In the genomic region with DNA sequence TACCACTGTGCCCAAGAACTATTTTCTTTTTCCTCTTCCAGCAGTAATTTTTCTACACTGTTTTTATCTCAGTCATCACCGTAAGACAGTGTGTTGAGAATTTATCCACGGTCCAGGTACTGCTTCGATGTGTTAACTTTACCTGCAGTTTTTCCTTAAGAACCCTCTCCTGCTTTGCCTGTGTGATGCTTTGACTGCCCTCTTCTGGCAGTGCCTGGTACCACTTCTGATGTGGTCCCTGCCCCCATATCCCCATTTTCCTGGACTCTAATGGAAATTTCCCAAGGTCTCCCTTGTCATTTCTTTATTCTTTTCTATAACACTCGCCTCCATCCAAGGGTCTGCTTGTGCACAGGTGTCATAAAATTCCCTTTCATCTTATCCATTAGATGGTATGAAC, we compare ENCODE assay signal across 7 mouse cellular contexts. TPM values are rescaled to one million over a fixed set of nuclear protein-coding genes. Genes with fewer than 3 reads are reported as not detected.
DNase-seq lines count a peak whose midpoint lies in the region; ATAC-seq and TF ChIP-seq lines count a peak whose summit lies in the region.

No protein-coding gene starts in this region.

- no peak for ATAC-seq in G1E (ENCODE audit: extremely low read depth, insufficient number of reproducible peaks, low FRiP score, poor library complexity, severe bottlenecking)

- peak; percentile 63 for TF ChIP-seq CTCF in G1E (IDR thresholded peaks at IDR 0.05; ENCODE audit: low read depth, low read length)
- peak; percentile 65 for TF ChIP-seq CTCF in bone marrow macrophage, adult 2 months (IDR thresholded peaks at IDR 0.05; ENCODE audit: low read depth, low read length)
- TF ChIP-seq CTCF in left cerebral cortex, adult 2 months (IDR thresholded peaks at IDR 0.05): peak; percentile 75

- no peak overlapping the region for H3K4me3 ChIP-seq in G1E (ENCODE audit: low read depth, low read length)
- no peak overlapping the region for H3K4me3 ChIP-seq in bone marrow macrophage, adult 2 months (ENCODE audit: insufficient read depth, low read length)
- H3K4me3 ChIP-seq in left cerebral cortex, adult 2 months: no peak overlapping the region

- H3K9me3 ChIP-seq in G1E (replicated peaks): no peaks in the 10 kb centered on the region

- no peaks in the 10 kb centered on the region for H3K36me3 ChIP-seq in G1E (replicated peaks)

- peak; percentile 71 for DNase-seq in layer of hippocampus, adult 11-12 months (ENCODE audit: low spot score)
- DNase-seq in layer of hippocampus, adult 9-11 months: no peak
- no peak for DNase-seq in G1E (ENCODE audit: low spot score)
- peak; percentile 47 to 63 for DNase-seq in frontal cortex, postnatal 36 days (ENCODE audit: low spot score in 2 of 2)
- peak; percentile 61 to 71 for DNase-seq in left cerebral cortex, adult 2 months (ENCODE audit: extremely low spot score in 1 of 2, low spot score in 2 of 2)
- DNase-seq in right cerebral cortex, postnatal 14 days: peak; percentile 50

- intact Hi-C loops in left cerebral cortex, adult 2 months (cut with DNase I): no loop called here

- no peak for TF ChIP-seq POLR2A in bone marrow macrophage, adult 2 months (IDR thresholded peaks at IDR 0.05; ENCODE audit: borderline replicate concordance, low read depth, low read length)

- no peak overlapping the region for H3K27ac ChIP-seq in bone marrow macrophage, adult 2 months (ENCODE audit: insufficient read depth, low read depth, low read length)
- H3K27ac ChIP-seq in left cerebral cortex, adult 2 months: no peak overlapping the region

- H3K4me1 ChIP-seq in G1E (ENCODE audit: insufficient read depth, low read depth, low read length): peaks cover 33% of the 10 kb centered on the region
- H3K4me1 ChIP-seq in bone marrow macrophage, adult 2 months (ENCODE audit: control insufficient read depth, insufficient read depth, low read length): no peaks in the 10 kb centered on the region

- H3K27me3 ChIP-seq in G1E (ENCODE audit: insufficient read depth, low read length): no peaks in the 10 kb centered on the region

RNA-seq across cellular contexts. Expression of a gene that starts 3.3 kb away (rescaled TPM):
- total RNA-seq in G1E (2014; fragmentation: Nextera tagmentation) (337 and 350 TPM in 2 replicates), G1E (2017) (73.7 and 79.8 TPM in 2 replicates)
- 42.4 and 51.0 TPM in 2 replicates for polyA plus RNA-seq in G1E (2012)
- polyA plus RNA-seq in bone marrow macrophage, adult 2 months (2012; ENCODE audit: insufficient read depth, insufficient read length, missing spikeins): 346 and 350 TPM in 2 replicates
- total RNA-seq in left cerebral cortex, adult 2 months (2021): 10 to 100 TPM; 53.4 to 59.9 TPM

RNA-seq across cellular contexts. Expression of a gene that starts 37.3 kb away (rescaled TPM):
- total RNA-seq in G1E (2014; fragmentation: Nextera tagmentation) (61.1 and 62.3 TPM in 2 replicates), G1E (2017) (19.8 and 21.0 TPM in 2 replicates)
- 1.2 and 1.8 TPM in 2 replicates for polyA plus RNA-seq in G1E (2012)
- not detected in 2 replicates for polyA plus RNA-seq in bone marrow macrophage, adult 2 months (2012; ENCODE audit: insufficient read depth, insufficient read length, missing spikeins)
- total RNA-seq in left cerebral cortex, adult 2 months (2021): under 1 TPM; 0.14 to 0.23 TPM

Comparison
In these comparisons a context has a peak if more than half of its experiments do, and no peak if none do; other contexts are left out.
1. DNase-seq: peak in layer of hippocampus, adult 11-12 months (single experiment), frontal cortex, postnatal 36 days (2 of 2), left cerebral cortex, adult 2 months (2 of 2) and right cerebral cortex, postnatal 14 days (single experiment); none in layer of hippocampus, adult 9-11 months (single experiment) and G1E (single experiment).
2. RNA of a gene that starts 37.3 kb away (total RNA-seq): 19.8 to 62.3 TPM in G1E; 0.14 to 0.23 TPM in left cerebral cortex, adult 2 months; every median in the first group is over 10 times any median in the second.
3. Peak in every context shown above with its lines, with median percentiles within 50 percentile points of each other: CTCF ChIP-seq.